Mouse (Mus musculus): ENCODE measurements around the gene Slc9b1.

Gene Slc9b1

DNA sequence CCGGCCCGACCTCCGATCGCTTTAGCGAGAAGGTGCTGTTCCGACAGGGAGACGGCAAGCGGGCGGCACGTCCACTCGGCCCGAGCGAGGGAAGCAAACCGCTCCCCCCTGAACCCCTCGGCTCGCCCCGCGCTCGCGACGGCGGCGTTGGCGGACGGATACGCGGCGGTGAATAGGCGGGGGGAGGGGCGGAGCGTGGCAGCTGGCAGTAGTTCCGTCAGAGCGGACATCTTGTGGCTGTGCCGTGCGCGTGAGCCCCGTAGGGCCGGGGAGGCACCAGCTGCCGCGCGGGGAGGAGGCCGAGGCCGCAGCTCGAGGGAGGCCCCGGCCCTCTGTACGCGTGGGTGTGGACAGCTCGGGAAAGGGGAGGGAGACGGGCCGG is 90.7 kb downstream of the Slc9b1 start:
- peak; percentile 91 for DNase-seq (ENCODE audit: low spot score in 2 of 2)

DNA sequence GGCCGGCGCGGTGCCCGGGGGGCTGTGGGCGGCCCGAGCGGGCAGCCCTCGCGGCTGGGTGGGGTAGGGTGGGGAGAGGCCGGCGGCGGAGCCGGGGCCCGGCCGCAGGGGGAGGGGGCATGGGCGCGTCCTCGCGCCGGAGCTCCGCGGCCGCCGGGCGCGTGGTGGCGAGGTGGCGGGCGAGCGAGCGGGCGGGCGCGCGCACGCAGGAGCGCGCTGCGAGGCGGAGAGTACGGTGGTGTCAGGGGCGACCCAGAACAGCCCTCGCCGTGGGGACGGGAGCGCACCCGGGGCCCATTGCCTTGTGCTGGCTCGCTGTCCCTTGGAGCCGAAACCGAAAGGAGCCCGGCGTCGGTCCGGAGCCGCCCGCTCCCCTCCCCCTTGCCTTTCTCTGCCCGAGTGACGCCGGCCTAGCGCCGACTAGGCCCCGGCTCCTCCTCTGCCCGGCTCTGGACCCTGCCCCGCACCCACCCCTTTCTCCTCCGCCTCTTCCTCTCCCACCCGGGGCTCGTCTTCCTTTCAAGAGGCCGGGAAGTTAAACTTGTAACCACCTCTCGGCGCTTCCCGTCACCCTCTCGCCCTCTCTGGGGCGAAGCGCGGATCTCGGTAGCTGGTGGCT is 91.2 kb downstream of the Slc9b1 start:
- DNase-seq (ENCODE audit: low spot score in 2 of 2), result peak; percentile 77 to 85

DNA sequence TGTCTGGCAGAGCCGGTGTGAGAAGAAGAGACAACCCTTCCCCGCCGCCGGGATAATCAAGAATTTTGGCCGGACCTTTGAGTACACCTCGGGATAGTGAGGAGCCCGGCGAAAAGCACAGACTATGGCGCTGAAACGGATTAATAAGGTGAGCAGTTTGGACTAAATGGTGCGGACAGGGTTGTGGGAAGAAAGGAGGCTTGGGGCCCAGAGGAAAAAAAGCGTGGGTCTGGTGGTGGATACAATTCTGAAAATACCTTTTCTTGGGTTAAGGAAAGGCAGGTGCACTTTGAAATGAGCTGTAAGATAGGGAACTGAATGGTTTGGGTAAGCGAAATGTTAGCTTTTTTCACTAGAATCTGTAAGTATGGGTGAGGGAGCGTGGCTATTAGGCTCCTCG is 91.8 kb downstream of the Slc9b1 start:
- no peak for DNase-seq (ENCODE audit: low spot score in 2 of 2)

DNA sequence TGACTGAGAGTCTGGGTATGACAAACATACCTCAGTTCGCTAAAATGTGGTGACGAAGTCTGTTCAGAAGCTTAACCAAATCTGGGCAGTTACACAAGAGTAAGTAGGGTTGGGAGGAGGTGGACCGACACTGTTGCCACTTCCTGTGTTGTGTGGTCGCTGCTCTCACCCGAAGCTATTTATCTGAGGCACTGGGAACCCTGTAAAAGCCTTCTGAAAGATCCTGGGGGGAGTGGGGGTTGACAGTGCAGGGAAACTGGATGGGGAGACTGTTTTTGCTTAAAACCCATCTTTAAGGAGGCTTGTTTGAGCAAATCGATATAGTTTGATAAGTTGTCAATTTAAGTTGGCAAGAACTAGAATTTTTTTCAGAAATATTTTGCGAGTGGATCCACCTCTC is 92.4 kb downstream of the Slc9b1 start:
- DNase-seq (ENCODE audit: low spot score in 2 of 2), result peak; percentile 24 to 30

- DNase-seq (ENCODE audit: low spot score in 2 of 2), result peak; percentile 3 to 7
These were observed 92.8 kb downstream of the Slc9b1 start for GRCm38 (mm10) chr3:135440621-135441020.

- DNase-seq (ENCODE audit: low spot score in 2 of 2), result no peak
These were observed 97.1 kb downstream of the Slc9b1 start for GRCm38 (mm10) chr3:135444930-135445329.

All from urinary bladder, postnatal 36 days (tissue).